Mouse (Mus musculus): ENCODE measurements at regions not wholly inside any gene's neighbourhood (a gene's known extent, or its start where the extent isn't known, plus 50 kb on each side); places are given as distances from the start of the nearest gene placed in this dataset.

- WGBS = 82% methylated on average over 4 of the region's 4 CpGs
- H3K9me3 ChIP-seq (replicated peaks) = no peaks in the 10 kb centered on the region
- no peak for DNase-seq (ENCODE audit: low spot score)
- no peak overlapping the region for H3K27ac ChIP-seq (replicated peaks)
- no peaks in the 10 kb centered on the region for H3K4me1 ChIP-seq
- H3K4me3 ChIP-seq = no peak overlapping the region
- no peaks in the 10 kb centered on the region for H3K36me3 ChIP-seq
- no peaks in the 10 kb centered on the region for H3K27me3 ChIP-seq (ENCODE audit: low read depth, poor library complexity, severe bottlenecking)
These were observed 408.0 kb downstream of the Prr30 start for GRCm38 (mm10) chr14:100792094-100792493.

- H3K4me3 ChIP-seq = no peak overlapping the region
- no peaks in the 10 kb centered on the region for H3K4me1 ChIP-seq
- H3K36me3 ChIP-seq = no peaks in the 10 kb centered on the region
- H3K9me3 ChIP-seq (replicated peaks) = no peaks in the 10 kb centered on the region
- WGBS = 86% methylated on average over 3 of the region's 3 CpGs
- H3K27ac ChIP-seq (replicated peaks) = no peak overlapping the region
- DNase-seq (ENCODE audit: low spot score) = no peak
- H3K27me3 ChIP-seq (ENCODE audit: low read depth, poor library complexity, severe bottlenecking) = no peaks in the 10 kb centered on the region
These were observed 418.2 kb downstream of the Prr30 start for GRCm38 (mm10) chr14:100781882-100782281.

- DNase-seq (ENCODE audit: low spot score) = peak; percentile 38
- Histone ChIP-seq H3K9me3 (replicated peaks) (no peaks in the 10 kb centered on the region), H3K4me1 (peaks cover 18% of the 10 kb centered on the region), H3K27ac (replicated peaks) (no peak overlapping the region), H3K36me3 (no peaks in the 10 kb centered on the region), H3K27me3 (ENCODE audit: low read depth, poor library complexity, severe bottlenecking) (0 out of 2 replicates have a peak, but pooled peaks cover 4% of the 10 kb centered on the region), H3K4me3 (no peak overlapping the region)
- 39% methylated on average over 2 of the region's 2 CpGs for WGBS
These were observed 446.2 kb downstream of the Prr30 start for GRCm38 (mm10) chr14:100753951-100754350.

GRCm38 (mm10) chr14:100752746-100753145 lies 447.4 kb downstream of the Prr30 start:
- Histone ChIP-seq H3K9me3 (replicated peaks) (no peaks in the 10 kb centered on the region), H3K4me1 (peaks cover 18% of the 10 kb centered on the region), H3K36me3 (no peaks in the 10 kb centered on the region), H3K4me3 (no peak overlapping the region), H3K27me3 (ENCODE audit: low read depth, poor library complexity, severe bottlenecking) (0 out of 2 replicates have a peak, but pooled peaks cover 4% of the 10 kb centered on the region), H3K27ac (replicated peaks) (no peak overlapping the region)
- no peak for DNase-seq (ENCODE audit: low spot score)
- 88% methylated on average over 10 of the region's 10 CpGs for WGBS

GRCm38 (mm10) chr14:100749737-100750541 lies 450.2 kb downstream of the Prr30 start:
- Histone ChIP-seq H3K4me1 (peaks cover 18% of the 10 kb centered on the region), H3K27me3 (ENCODE audit: low read depth, poor library complexity, severe bottlenecking) (0 out of 2 replicates have a peak, but pooled peaks cover 4% of the 10 kb centered on the region), H3K4me3 (peak overlapping the region; percentile 56), H3K36me3 (no peaks in the 10 kb centered on the region), H3K27ac (replicated peaks) (peak overlapping the region; percentile 84), H3K9me3 (replicated peaks) (no peaks in the 10 kb centered on the region)
- 13% methylated on average over 19 of the region's 19 CpGs for WGBS
- peak; percentile 74 for DNase-seq (ENCODE audit: low spot score)

- no peaks in the 10 kb centered on the region for H3K36me3 ChIP-seq
- 72% methylated on average over 4 of the region's 4 CpGs for WGBS
- H3K4me1 ChIP-seq = no peaks in the 10 kb centered on the region
- no peaks in the 10 kb centered on the region for H3K27me3 ChIP-seq (ENCODE audit: low read depth, poor library complexity, severe bottlenecking)
- DNase-seq (ENCODE audit: low spot score) = no peak
- no peak overlapping the region for H3K27ac ChIP-seq (replicated peaks)
- H3K9me3 ChIP-seq (replicated peaks) = no peaks in the 10 kb centered on the region
- H3K4me3 ChIP-seq = no peak overlapping the region
These were observed 450.8 kb upstream of the Klf12 start for GRCm38 (mm10) chr14:100735276-100735675.

GRCm38 (mm10) chr14:100728433-100728832 lies 444.0 kb upstream of the Klf12 start:
- Histone ChIP-seq H3K4me3 (no peak overlapping the region), H3K36me3 (no peaks in the 10 kb centered on the region), H3K27ac (replicated peaks) (no peak overlapping the region), H3K4me1 (no peaks in the 10 kb centered on the region), H3K27me3 (ENCODE audit: low read depth, poor library complexity, severe bottlenecking) (no peaks in the 10 kb centered on the region), H3K9me3 (replicated peaks) (no peaks in the 10 kb centered on the region)
- 91% methylated on average over 4 of the region's 4 CpGs for WGBS
- DNase-seq (ENCODE audit: low spot score) = no peak

- no peak for DNase-seq (ENCODE audit: low spot score)
- 86% methylated on average over 2 of the region's 2 CpGs for WGBS
- no peak overlapping the region for H3K4me3 ChIP-seq
- H3K9me3 ChIP-seq (replicated peaks) = no peaks in the 10 kb centered on the region
- no peaks in the 10 kb centered on the region for H3K36me3 ChIP-seq
- no peaks in the 10 kb centered on the region for H3K27me3 ChIP-seq (ENCODE audit: low read depth, poor library complexity, severe bottlenecking)
- H3K27ac ChIP-seq (replicated peaks) = no peak overlapping the region
- H3K4me1 ChIP-seq = no peaks in the 10 kb centered on the region
These were observed 443.2 kb upstream of the Klf12 start for GRCm38 (mm10) chr14:100727701-100728100.

- H3K4me3 ChIP-seq = no peak overlapping the region
- no peaks in the 10 kb centered on the region for H3K36me3 ChIP-seq
- DNase-seq (ENCODE audit: low spot score) = no peak
- no peak overlapping the region for H3K27ac ChIP-seq (replicated peaks)
- H3K9me3 ChIP-seq (replicated peaks) = no peaks in the 10 kb centered on the region
- H3K4me1 ChIP-seq = peaks cover 9% of the 10 kb centered on the region
- H3K27me3 ChIP-seq (ENCODE audit: low read depth, poor library complexity, severe bottlenecking) = no peaks in the 10 kb centered on the region
- 93% methylated on average over 8 of the region's 8 CpGs for WGBS
These were observed 440.5 kb upstream of the Klf12 start for GRCm38 (mm10) chr14:100724962-100725361.

- no peaks in the 10 kb centered on the region; the same call in 1 of the 2 replicates for H3K27me3 ChIP-seq (ENCODE audit: low read depth, poor library complexity, severe bottlenecking)
- H3K9me3 ChIP-seq (replicated peaks) = peaks cover 3% of the 10 kb centered on the region; the same call in 1 of the 2 replicates
- H3K27ac ChIP-seq (replicated peaks) = no peak overlapping the region
- DNase-seq (ENCODE audit: low spot score) = no peak
- peaks cover 16% of the 10 kb centered on the region for H3K4me1 ChIP-seq
- H3K36me3 ChIP-seq = no peaks in the 10 kb centered on the region
- WGBS = 66% methylated on average over 1 of the region's 1 CpGs
- no peak overlapping the region for H3K4me3 ChIP-seq
These were observed 436.2 kb upstream of the Klf12 start for GRCm38 (mm10) chr14:100720667-100721066.

GRCm38 (mm10) chr14:100714952-100715351 lies 430.5 kb upstream of the Klf12 start:
- Histone ChIP-seq H3K27ac (replicated peaks) (no peak overlapping the region), H3K9me3 (replicated peaks) (peaks cover 3% of the 10 kb centered on the region; the same call in 1 of the 2 replicates), H3K27me3 (ENCODE audit: low read depth, poor library complexity, severe bottlenecking) (no peaks in the 10 kb centered on the region; the same call in 1 of the 2 replicates), H3K4me3 (no peak overlapping the region), H3K4me1 (peaks cover 19% of the 10 kb centered on the region), H3K36me3 (no peaks in the 10 kb centered on the region)
- DNase-seq (ENCODE audit: low spot score) = no peak
- 79% methylated on average over 2 of the region's 2 CpGs for WGBS

- H3K9me3 ChIP-seq (replicated peaks) = peaks cover 3% of the 10 kb centered on the region; the same call in 1 of the 2 replicates
- 82% methylated on average over 4 of the region's 4 CpGs for WGBS
- no peak for DNase-seq (ENCODE audit: low spot score)
These were observed 429.6 kb upstream of the Klf12 start for GRCm38 (mm10) chr14:100713999-100714471.

GRCm38 (mm10) chr14:100713592-100713991 lies 429.1 kb upstream of the Klf12 start:
- Histone ChIP-seq H3K4me3 (no peak overlapping the region), H3K4me1 (peaks cover 11% of the 10 kb centered on the region), H3K36me3 (no peaks in the 10 kb centered on the region), H3K9me3 (replicated peaks) (peaks cover 3% of the 10 kb centered on the region; the same call in 1 of the 2 replicates), H3K27ac (replicated peaks) (no peak overlapping the region), H3K27me3 (ENCODE audit: low read depth, poor library complexity, severe bottlenecking) (no peaks in the 10 kb centered on the region; the same call in 1 of the 2 replicates)
- peak; percentile 13 for DNase-seq (ENCODE audit: low spot score)
- 80% methylated on average over 6 of the region's 6 CpGs for WGBS

More at GRCm38 (mm10) chr14:100713999-100714471, 429.6 kb upstream of the Klf12 start:
- Histone ChIP-seq H3K4me3 (no peak overlapping the region), H3K4me1 (peaks cover 11% of the 10 kb centered on the region), H3K27me3 (ENCODE audit: low read depth, poor library complexity, severe bottlenecking) (no peaks in the 10 kb centered on the region; the same call in 1 of the 2 replicates), H3K36me3 (no peaks in the 10 kb centered on the region), H3K27ac (replicated peaks) (peak overlapping the region; percentile 65)
